Mouse (Mus musculus) embryonic stem cell, embryonic (primary cell): ENCODE results near the gene Ear14.
"Not testable (repeated sequence)": the region's sequence is repeated elsewhere in the genome, so short reads cannot be mapped to it uniquely, and the experiment has no call there.

ENCODE experiments used
- CTCF ChIA-PET, 4 experiments: fragments of 300-600 bp in 2 of 4; fragments of 350-600 bp in 2 of 4; sonication (Branson Sonifier 250); formaldehyde crosslinking; loops; one replicate each; lab custom pipeline; 2022; ENCODE audit warnings: inconsistent platforms in 2 of 4; lab: Charles Lee
- POLR2A ChIA-PET, 4 experiments: fragments of 300-600 bp in 2 of 4; fragments of 350-600 bp in 2 of 4; sonication (Branson Sonifier 250); formaldehyde crosslinking; loops; one replicate each; lab custom pipeline; 2022; ENCODE audit warnings: antibody characterized with exemption in 4 of 4, inconsistent platforms in 1 of 4; lab: Charles Lee

The Ear14 gene

GRCm38 (mm10) chr14:51237488-51237887, 34.3 kb downstream of the Ear14 start:
- CTCF ChIA-PET = interaction anchor here in 1 of 4 experiments (1.4 to 1.8 kb wide), 2 partner anchors 28 to 61 kb away, joined by 4 read pairs; no protein-coding TSS in a partner anchor
- POLR2A ChIA-PET = not testable (repeated sequence)

- CTCF ChIA-PET = interaction anchor here (0.6 to 2.1 kb wide), 18 partner anchors 25 to 481 kb away, joined by 3 to 13 read pairs (median 4); no protein-coding TSS in a partner anchor
Measured at GRCm38 (mm10) chr14:51240899-51241298, 37.7 kb downstream of the Ear14 start.

GRCm38 (mm10) chr14:51247736-51248135, 44.5 kb downstream of the Ear14 start:
- POLR2A ChIA-PET = no interaction called here
- CTCF ChIA-PET = interaction anchor here in 2 of 4 experiments (0.8 to 1.1 kb wide), 2 partner anchors 18 to 140 kb away, joined by 3 read pairs; no protein-coding TSS in a partner anchor

More at GRCm38 (mm10) chr14:51240899-51241298, 37.7 kb downstream of the Ear14 start:
- POLR2A ChIA-PET = interaction anchor here in 1 of 4 experiments (0.5 kb wide), 2 partner anchors 78 to 199 kb away, joined by 3 to 5 read pairs; no protein-coding TSS in a partner anchor

GRCm38 (mm10) chr14:51250348-51250747, 47.2 kb downstream of the Ear14 start:
- ChIA-PET CTCF (no interaction called here), POLR2A (no interaction called here)

- ChIA-PET POLR2A (interaction anchor here in 1 of 4 experiments (1.2 kb wide), 1 partner anchor 590 kb away, joined by 3 read pairs; no protein-coding TSS in a partner anchor), CTCF (interaction anchor here in 1 of 4 experiments (1.1 kb wide), 1 partner anchor 14 kb away, joined by 3 read pairs; no protein-coding TSS in a partner anchor)
Measured at GRCm38 (mm10) chr14:51252206-51252605, 49.0 kb downstream of the Ear14 start.

- CTCF ChIA-PET = interaction anchor here in 1 of 4 experiments (1.0 kb wide), 1 partner anchor 30 kb away, joined by 3 read pairs; no protein-coding TSS in a partner anchor
- POLR2A ChIA-PET = no interaction called here
Measured at GRCm38 (mm10) chr14:51253569-51253968, 50.4 kb downstream of the Ear14 start.
